Mouse (Mus musculus) spleen, adult 18-20 months (tissue): ENCODE measurements around the gene Pglyrp2.

ENCODE experiments used
- DNase-seq, 2 experiments: peaks; one replicate each; pipeline ENCODE4 v3.0.0; 2022; ENCODE audit warnings: mixed read lengths in 2 of 2

Gene Pglyrp2

DNA sequence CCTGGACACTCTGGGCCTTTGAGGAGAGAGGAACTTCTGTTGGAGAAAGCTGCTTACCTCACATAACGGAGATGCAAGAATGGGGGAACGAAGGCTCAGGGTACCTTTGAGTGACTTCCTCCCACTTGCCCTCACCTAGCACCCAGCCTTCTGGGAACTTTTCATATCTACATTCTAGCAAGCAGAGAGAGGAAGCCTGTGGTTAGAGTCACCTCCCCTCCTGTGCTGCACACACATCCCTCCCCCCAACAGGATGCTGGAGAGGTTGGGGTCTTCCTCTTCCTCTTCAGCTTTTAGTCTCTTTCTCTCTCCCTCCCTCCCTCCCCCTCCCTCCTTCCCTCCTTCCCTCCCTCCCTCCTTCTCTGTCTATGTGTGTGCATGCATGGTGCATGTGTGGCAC, at the start of gene Pglyrp2:
Pglyrp2 (minus strand) TSS at position 134 of the 400 bp plus-strand sequence.
- peak; percentile 43 to 61 for DNase-seq

DNA sequence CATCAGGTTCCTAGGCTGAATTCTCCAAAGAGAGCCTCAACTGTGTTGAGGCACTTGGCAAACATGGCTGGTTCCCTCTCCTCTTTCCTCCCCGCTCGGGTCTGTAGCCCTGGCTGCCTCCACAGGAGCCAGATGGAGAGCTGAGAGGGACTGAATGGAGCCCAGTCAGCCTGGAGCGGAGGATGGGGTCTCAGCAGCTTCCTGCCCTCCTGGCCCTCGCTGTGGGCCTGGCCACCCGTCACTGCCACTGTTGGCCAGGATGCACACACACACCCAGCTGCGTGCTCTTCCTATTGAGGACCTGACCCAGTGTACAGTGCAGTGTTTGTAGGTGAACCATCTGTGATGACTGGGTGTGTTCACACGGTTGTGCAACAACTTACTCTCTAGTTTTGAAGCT, 48.2 kb upstream of the Pglyrp2 start:
- no peak for DNase-seq

DNA sequence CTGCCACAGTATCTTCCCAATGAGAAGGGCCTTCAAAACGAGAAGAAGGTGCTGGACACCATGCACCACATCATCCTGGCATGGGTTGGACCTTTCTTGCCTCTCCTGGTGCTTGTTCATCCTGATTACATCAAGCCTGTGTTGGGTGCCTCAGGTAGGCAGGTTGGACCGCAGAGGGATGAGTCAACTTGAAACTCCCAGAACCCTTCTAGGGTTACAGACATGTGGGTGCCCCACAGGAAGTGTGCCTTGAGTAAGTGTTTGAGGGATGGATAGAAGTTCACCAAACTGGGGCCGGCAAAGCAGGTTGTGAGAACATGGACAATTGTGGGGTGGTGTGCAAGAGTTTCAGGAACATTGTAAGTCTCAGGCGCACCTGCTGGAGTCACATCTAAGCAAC, 46.8 kb upstream of the Pglyrp2 start:
- no peak for DNase-seq

DNA sequence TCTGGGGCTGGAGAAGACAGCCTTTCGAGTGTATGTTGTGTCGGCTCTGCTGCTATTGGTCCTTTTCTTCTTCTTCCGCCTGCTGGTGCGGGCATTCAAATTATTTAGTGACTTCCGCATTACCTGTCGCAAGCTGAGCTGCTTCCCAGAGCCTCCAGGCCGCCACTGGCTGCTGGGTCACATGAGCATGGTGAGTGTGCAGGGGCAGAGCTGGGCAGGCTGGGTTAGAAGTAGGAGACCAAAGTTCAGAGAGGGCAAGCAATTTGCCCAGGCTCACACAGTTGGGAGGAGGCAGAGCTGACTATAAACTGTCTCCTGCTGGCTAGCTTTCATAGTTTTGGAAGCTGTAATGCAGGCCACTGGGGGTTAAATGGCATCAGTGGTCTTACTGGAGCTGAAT, 44.5 kb upstream of the Pglyrp2 start:
- no peak for DNase-seq

DNA sequence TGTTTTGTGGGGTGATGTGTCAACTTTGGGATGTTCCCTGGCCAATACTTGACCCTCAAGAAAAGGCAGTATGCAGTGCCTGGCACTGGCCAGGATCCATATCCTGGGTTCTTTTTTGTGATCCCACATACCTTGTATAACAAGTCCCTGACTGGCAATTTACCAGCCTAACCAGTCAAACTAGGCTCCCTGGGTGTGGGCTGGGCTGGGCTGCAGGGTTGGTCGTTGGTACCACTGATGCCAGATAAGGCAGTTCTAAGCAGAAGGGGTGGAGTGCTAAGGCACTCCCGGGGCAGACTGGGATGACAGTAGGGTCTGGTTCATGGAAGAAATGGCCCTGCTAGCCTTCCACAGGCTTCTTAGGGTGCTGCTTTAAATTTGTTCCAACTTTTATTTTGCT, 31.0 kb upstream of the Pglyrp2 start:
- no peak for DNase-seq

DNA sequence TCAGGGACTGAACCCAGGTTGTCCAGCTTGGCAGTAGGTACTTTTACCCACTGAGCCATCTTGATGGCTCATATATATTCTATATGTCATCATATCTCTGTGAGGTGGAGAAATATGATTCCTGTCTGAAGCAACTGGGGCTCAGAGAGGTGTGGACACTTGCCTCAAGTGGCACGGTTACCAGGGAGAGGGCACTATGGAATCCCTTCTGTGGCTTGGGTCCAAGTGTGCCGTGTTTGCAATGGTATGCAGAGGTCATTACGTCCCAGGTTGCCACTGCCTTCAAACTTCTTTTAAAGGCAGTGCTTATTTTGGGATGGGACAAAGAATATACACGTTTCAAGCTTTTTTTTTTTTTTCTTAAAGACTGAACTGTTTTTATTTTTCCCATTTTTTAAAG, 30.2 kb upstream of the Pglyrp2 start:
- no peak for DNase-seq

DNA sequence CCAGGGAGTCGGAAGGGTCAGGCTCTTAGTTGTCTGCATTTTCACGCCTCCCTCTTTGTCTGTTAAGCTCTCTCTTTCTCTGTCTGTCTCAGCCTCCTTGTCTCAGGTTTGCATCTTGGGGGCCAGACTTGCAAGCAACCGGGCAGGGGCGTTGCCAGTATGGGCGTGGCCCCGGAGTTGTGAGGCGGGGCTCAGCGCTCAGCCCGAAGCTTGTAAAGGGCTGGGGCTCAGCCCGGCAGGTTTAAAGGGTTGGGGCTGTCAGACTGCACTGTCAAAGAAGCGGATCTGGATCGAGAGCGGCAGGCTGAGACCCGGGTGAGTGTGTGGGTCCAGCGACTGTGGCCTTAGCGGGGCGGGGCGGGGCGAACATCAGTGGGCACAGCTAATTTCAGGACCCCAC, 28.5 kb upstream of the Pglyrp2 start, which contains the start of gene Cyp4f39:
Cyp4f39 (plus strand) TSS at position 242 of the 400 bp plus-strand sequence.
- no peak for DNase-seq

DNA sequence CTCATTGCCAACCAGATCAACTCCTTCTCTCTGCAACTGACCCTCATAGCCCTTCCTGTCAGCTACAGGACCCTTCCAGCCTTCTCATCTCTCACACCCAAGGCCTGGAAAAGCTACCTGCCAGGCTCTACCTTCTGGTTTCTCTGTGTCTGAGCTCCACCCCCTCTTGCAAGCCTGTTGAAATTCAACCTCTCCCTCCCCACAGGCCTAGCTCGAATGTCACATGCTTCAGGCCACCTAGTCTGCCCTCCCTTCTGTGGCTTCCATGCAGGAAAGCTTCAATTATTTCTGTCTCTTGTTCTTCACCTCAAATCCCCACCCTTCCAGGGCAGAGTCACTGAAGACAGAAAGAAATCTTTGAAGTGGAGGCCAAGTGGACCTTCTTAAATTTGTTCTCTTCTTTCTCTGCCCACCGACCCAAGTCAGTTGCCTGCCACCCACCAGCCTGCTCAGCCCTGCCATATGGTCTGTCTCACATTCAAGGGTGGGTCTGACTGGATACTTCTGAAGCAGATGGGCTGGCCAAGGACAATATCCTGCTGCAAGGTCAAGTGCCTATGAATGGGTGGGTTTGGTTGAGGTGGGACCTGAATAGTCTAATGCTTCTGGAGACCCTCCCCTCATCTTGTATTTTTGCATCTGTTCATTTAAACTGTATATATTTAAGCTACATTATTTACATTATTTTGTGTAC, 27.0 kb upstream of the Pglyrp2 start:
- no peak for DNase-seq

DNA sequence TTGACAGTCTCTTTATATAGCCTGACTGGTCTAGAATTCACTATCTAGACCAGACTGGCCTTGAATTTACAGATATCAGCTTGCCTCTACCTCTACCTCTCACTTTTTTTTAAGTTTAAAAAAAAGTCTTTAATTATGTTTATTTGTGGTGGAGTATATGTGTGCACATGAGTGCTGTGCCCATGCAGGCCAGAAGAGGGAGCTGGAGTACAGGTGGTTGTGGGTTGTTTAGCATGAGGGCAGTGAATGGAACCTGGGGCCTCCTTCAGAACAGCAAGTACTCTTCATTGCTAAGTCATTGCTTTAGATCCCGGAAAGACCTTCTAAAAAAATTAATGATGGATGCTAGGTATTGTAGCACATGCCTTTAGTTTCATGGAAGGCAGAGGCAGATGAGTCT, 25.1 kb upstream of the Pglyrp2 start:
- DNase-seq: no peak

DNA sequence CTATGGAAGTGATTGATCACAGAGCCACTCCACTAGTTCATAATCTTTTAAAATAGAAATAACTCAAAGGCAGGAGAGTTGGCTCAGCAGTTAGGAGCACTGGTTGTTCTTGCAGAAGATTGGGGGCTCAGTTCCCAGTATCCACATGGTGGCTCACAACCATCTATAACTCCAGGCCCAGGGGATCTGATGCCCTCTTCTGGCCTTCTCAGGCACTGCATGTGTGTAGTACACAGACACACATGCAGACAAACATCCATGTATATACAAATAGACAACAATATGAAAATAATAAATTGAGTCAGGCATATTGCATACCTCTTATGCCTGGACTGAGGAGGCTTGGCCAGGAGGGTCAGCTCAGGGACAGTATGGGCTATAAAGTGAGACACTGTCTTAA, 23.2 kb upstream of the Pglyrp2 start:
- no peak for DNase-seq

DNA sequence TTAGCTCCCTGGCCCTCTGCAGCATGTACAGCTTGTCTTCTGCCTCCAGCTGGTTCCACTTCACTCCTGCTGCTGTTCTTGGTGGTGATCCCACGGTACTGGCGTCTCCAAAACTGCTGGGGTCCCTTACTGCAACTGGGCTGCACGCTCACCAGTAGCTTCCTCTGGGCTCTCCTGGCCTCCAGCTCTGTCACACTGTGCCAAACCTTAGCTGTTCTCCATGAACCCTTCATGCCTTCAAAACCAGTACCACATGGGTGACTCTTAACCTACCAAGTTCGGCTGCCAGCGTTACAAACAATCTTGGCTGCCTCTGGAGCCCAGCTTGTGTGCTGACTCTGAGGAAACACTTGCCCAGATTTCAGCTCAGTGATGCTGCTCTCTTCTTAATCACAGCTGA, 21.0 kb upstream of the Pglyrp2 start:
- DNase-seq: no peak

DNA sequence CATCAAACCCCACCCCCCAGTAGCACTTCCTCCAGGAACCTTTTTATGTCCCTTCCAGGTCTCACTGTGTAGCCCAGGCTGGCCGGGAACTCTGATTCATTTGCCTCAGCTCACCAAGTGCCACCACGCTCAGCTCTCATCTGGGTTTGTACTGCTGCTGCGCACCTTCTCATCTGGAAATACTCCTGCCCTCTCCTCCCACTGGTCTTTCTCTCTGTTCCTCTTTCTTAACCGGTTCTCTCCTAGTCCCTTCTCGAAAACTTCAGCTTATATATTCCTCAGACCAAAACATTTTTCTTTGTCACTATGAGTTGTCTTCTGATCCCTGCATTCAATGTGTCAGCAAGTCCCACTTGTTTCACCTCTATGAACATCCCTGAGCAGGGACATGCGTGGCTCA, 19.3 kb upstream of the Pglyrp2 start:
- peak in 1 of 2 experiments; percentile 11 for DNase-seq

DNA sequence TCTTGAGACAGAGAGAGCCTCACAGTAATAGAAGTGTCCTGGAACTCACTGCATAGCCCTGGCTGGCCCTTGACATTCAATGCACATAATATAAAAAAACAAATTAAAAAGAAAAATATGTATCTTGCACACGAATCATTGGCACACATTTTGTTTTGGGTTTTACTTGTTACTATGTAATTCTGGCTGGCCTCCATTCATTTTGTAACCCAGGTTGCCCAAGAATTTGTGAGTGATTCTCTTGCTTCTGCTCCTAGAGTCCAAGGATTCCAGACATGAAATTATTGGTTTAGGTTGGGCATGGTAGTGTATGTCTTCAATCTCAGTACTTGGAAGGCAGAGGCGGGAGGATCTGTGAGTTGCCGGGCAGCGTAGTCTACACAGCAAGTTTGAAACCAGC, 13.1 kb upstream of the Pglyrp2 start:
- DNase-seq: no peak

DNA sequence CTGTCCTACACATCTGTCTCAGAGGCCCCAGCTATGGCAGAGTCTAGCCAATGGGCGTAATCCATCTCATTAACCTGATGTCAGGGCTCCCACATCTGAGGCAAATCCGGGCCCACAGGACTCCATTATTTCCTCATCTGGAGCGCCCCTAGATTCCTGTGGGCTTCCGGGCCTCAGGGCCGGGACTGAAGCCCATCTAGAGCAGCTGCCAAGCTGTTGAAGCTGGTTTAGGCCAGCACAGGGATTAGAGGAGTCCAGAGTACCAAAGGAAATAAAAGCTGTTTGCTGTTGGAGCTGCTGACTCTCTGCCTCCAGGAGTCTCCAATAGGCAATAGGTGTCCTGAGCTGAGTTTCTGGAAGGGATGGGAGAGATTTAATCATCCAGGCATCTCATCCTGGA, 11.2 kb upstream of the Pglyrp2 start:
- no peak for DNase-seq

DNA sequence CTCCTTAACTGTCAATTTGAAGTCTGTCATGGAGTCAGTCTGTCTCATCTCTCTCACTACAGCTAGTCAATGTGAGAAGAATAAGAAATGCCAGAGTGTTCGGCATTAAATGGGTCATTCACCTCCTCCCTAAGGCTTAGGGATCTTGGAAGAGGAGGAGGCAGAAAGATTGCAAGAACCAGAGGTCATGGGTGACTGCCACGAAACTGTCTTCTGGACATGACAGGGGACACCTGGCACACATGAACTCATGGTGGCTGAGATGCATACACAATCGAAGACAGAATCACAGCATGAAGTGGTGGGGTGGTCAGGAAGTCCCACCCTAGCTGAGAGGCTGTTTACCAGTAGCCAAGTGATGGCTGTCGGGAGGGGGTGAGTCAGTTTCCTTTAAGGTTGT, 10.4 kb upstream of the Pglyrp2 start:
- DNase-seq: no peak

DNA sequence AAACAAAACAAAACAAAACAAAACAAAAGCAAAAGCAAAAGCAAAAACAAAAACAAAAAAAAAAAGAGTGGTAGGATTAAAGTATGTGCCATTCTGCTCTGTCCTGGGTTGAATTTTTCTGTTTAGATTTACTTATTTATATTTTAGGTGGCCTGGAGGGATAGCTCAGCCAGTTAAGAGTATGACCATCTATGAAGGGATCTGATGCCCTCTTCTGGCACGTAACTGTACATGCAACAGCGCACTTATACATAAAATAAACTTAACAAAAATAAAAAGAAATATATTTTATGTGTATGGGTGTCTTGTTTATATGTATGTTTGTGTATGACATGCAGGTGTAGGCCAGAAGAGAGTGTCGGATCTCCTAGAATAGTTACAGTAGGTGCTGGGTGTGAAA, 8.0 kb upstream of the Pglyrp2 start:
- no peak for DNase-seq

DNA sequence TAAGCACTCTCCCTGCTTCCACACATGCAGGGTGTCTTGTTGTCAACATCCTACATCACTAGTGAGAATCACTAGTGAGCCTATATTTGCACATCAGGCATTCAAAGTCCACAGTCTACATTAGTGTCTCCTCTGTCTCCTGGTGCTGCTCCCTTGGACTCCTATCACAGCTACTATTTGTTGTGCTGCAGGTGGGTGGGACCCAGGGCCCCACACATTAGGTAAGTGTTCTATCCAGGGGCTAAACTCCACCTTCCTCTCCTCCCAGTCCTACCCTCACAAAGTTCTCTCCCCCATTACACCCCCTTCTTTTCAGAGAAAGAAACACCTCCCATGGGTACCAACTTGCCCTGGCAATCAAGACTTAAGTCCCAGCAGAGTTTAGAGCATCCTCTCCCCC, 2.6 kb upstream of the Pglyrp2 start:
- DNase-seq: no peak

DNA sequence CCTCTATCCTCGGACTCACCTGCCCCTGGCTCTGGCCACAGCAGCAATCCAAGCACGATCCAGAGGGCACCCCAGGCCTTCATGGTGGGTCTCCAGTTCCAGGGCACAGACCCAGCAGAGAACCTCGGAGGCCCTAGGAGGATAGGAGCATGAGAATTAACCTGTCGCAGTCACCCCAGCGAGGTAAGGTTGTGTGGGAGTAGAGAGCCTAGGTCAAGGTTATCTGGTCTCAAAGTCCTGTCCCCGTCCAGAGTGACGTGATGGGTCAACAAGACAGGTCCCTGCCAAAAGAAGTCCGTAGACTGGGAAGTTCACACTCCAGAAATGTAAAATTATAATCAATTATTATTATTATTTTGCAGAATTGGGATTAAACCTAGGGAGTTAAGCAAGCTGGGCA, 3.2 kb downstream of the Pglyrp2 start:
- DNase-seq: no peak

DNA sequence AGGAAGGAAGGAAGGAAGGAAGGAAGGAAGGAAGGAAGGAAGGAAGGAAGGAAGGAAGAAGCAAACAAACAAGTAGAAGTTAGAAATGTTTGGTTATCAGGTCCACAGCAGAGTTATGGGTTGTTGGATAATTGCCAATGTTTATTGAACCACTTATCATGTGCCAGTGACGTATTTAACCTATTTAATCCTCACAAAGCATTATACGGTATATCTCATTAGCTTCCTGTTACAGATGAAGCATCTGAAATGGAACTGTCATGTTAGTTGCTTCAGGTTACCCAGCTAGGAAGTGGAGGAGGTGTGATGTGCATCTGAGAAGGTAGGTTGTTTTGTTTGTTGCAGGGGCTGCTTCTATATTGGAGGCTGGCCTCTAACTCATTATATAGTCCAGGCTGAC, 4.0 kb downstream of the Pglyrp2 start:
- DNase-seq: no peak

DNA sequence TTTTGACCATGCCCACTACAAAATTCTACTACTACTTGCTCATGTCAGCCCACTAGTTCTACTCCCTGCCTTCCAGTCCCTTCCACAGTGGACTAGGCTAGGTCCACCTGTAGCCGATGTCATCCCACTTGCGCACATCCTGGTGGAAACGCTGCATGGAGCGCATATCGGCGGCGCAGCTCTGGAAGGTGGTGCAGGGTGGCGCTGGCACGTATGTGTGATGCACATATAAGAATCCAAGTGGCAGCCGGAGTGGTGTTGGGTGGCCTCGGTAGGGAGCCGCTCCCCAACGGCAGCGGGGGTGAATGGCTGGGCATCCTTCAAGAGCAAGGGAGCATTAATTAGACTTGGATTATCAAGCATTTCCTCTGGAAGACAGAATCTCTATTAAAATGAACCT, 7.2 kb downstream of the Pglyrp2 start:
- no peak for DNase-seq

DNA sequence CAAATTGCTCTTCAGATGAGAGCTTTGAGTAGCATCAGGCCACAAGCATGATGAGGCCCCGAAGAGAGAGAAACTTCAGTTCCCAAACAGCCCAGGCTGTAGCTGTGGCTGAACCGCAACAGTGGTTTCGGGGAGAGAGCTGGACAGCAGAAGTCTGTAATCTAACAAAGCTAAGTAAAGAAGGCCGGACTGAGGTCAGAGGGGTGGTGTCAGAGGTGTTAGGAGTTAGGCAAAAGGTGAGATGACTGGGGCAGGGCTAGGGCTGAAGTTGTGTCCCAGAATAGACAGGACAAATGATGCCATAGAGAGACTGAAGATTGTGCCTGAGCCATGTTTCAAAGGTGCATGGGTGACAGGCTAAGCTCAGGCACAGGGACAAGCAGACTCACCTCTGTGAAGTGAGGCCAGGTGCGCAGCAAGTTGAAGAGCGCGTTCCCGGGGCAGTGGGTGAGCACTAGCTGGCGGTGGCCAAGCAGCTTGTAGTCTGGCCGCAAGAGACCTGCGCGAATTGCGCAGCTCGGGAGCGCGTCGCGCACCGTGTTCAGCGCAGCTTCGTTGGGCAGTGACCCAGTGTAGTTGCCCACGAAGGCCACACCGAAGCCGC, 8.4 kb downstream of the Pglyrp2 start:
- DNase-seq: no peak

DNA sequence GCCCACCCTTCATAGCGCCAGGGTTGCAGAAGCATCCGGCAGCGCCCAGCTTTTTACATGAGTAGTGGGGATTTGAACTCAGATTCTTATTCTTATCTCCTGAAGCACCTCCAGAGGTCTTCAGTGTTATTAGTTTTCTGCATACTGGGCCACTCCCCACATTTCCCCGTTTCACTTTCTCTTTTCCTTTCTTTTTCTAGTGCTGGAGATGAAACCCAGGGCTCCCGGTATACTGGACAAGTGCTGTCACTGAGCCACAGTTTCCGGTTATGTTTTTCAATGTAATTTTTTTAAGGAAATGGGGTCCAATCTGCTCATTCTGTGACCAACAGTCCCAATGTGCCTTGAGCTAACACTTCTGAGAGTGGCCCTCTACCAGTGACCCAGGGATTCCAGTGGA, 12.1 kb downstream of the Pglyrp2 start:
- DNase-seq: no peak

DNA sequence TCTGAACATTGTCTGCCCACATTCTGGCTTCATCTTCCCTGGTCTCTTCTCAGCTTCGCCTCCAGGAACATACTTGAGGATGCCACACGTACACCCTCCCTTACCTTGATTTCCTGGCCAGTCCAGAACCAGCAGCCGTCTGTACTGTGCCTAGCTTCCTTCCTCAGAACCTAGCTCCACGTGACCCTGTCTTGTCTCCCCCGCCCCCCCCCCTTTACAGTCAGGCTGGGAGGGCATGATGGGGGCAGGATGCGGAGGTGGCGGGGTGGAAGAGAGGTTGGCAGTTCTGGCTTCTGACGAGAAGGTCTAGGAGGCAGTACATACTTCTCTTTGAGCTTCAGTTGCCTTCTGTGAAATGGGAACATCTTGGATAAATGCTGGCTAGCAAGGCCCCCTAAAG, 20.6 kb downstream of the Pglyrp2 start, which contains the start of gene Rasal3:
Rasal3 (minus strand) TSS at position 167 of the 400 bp plus-strand sequence.
- peak; percentile 45 to 60 for DNase-seq

DNA sequence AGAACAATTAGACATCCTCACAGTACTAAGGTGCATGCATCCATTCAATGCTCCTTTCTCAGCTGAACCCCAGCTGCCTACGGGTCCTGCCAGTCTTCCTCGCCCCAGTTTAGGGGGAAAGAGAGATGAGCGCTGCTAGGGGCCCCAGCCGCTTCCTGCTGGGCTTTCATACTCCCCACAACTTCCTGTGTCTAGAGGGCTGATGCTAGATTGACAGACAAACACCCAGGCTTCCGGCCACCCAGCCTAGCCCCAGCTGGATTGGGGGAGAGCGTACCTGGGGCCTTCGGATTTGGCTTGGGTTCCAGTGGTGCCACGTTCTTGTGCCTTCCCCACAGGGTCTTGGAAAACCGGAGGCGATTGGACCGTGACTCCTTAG, 21.2 kb downstream of the Pglyrp2 start:
- DNase-seq: peak; percentile 62 to 66
